21 mouse cellular contexts compared by ENCODE assay signal in genomic region chr10:99029844-99030243, GRCm38 (mm10).
DNase-seq lines count a peak whose midpoint lies in the region; ATAC-seq lines count a peak whose summit lies in the region.
"Had no signal": no experiment of that assay in that cellular context is flagged by ENCODE, and none has a peak within 500 bp of the region (broad histone marks: within the 10 kb centered on the region; RNA-seq: fewer than 3 reads in every experiment).

No protein-coding gene starts in this region.

- no peak for DNase-seq in frontal cortex, postnatal 10 days (ENCODE audit: low spot score in 2 of 2)
- peak; percentile 37 for DNase-seq in layer of hippocampus, adult 9-11 months
- DNase-seq in layer of hippocampus, postnatal 10 days (ENCODE audit: low spot score in 2 of 2), result no peak
- DNase-seq in right cerebral cortex, adult 18-20 months, result peak; percentile 49
- no peak for DNase-seq in right cerebral cortex, postnatal 14 days
- DNase-seq in adrenal gland, adult 8-10 months, result no peak
- DNase-seq: adrenal gland, postnatal 10 days; adrenal gland, postnatal 36 days; cerebellum, adult 11 months; cerebellum, adult 2 months; cerebellum, adult 9-11 months; cerebellum, postnatal 25 days; forebrain, postnatal 0 days; gastrocnemius, postnatal 10 days; gastrocnemius, postnatal 36 days; heart, postnatal 10 days; heart, postnatal 36 days had no signal

- peak; percentile 65 for ATAC-seq in frontal cortex, adult (ENCODE audit: low TSS enrichment)
- ATAC-seq: activated CD4-positive, CD25-positive, alpha-beta regulatory T cell, adult 4 months; forebrain, embryonic 14.5 days; forebrain, postnatal 0 days; hindbrain, embryonic 16.5 days had no signal

Comparison
In these comparisons a context has a peak if more than half of its experiments do, and no peak if none do; other contexts are left out.
1. DNase-seq: peak in layer of hippocampus, adult 9-11 months (single experiment) and right cerebral cortex, adult 18-20 months (single experiment); none in frontal cortex, postnatal 10 days (0 of 2), layer of hippocampus, postnatal 10 days (0 of 2), right cerebral cortex, postnatal 14 days (single experiment) and adrenal gland, adult 8-10 months (single experiment).